Mouse (Mus musculus): ENCODE data around the gene Prkar2b.

DNA sequence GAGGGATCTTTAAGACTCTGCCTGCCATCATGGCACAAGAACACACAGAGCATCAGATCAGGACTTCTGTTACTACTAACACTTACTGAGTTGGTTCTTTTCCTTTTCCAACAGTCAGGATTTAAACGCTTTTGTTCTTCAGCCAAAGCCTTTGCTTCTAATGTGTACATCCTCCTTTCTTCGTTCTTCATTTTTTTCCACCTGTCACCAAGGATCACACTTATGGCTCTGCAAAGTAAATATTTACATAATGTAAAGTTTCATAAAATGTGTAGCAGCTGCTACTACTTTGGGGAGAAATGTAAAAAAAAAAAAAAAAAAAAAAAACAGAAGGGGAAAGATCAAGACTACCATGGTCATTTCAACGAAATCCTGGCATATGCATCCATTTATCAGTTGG, 132.6 kb downstream of the Prkar2b start:
- TF ChIP-seq GATA1 (IDR thresholded peaks at IDR 0.05; ENCODE audit: low read length) (no peak), TAL1 (IDR thresholded peaks at IDR 0.05; ENCODE audit: low read length) (no peak)

All from erythroblast, embryonic 14.5 days (primary cell).